Mouse (Mus musculus) midbrain, embryonic 12.5 days (tissue): ENCODE measurements around the gene Gm49601. TPM values are rescaled to one million over a fixed set of nuclear protein-coding genes. Genes with fewer than 3 reads are reported as not detected.

Experiments used
- ATAC-seq: fragments of 200-750 bp; cut with Nextera tagmentation; 2 replicates; pipeline ENCODE4 v1.8.0; 2017; ENCODE audit warnings: low read depth, moderate TSS enrichment, moderate library complexity; ENCODE audit not compliant: low FRiP score
- H3K27ac ChIP-seq: fragments of 300-500 bp; sonication (generic); replicated peaks from 2 replicates; pipeline ENCODE4 v1.5.1; 2016; ENCODE audit warnings: mild to moderate bottlenecking
- H3K27me3 ChIP-seq: fragments of 300-500 bp; sonication (generic); 2 replicates; pipeline ENCODE4 v1.6.1; 2016; ENCODE audit warnings: mild to moderate bottlenecking
- H3K36me3 ChIP-seq: fragments of 300-500 bp; sonication (generic); 2 replicates; pipeline ENCODE4 v1.6.1; 2016
- H3K4me1 ChIP-seq: fragments of 300-500 bp; sonication (generic); 2 replicates; pipeline ENCODE4 v1.6.1; 2016
- H3K4me2 ChIP-seq: fragments of 300-500 bp; sonication (generic); replicated peaks from 2 replicates; pipeline ENCODE4 v1.6.1; 2016; ENCODE audit warnings: mild to moderate bottlenecking, moderate library complexity
- H3K4me3 ChIP-seq: fragments of 300-500 bp; sonication (generic); 2 replicates; pipeline ENCODE4 v1.5.1; 2016; ENCODE audit warnings: mild to moderate bottlenecking
- H3K9ac ChIP-seq: fragments of 300-500 bp; sonication (generic); replicated peaks from 2 replicates; pipeline ENCODE4 v1.6.1; 2016; ENCODE audit warnings: mild to moderate bottlenecking, moderate library complexity
- H3K9me3 ChIP-seq: fragments of 300-500 bp; sonication (generic); 2 replicates; pipeline ENCODE4 v1.6.1; 2016; ENCODE audit warnings: mild to moderate bottlenecking
- WGBS: fragments of 180-500 bp; shearing (Covaris S2); methylation state at CpG from one replicate; pipeline ENCODE4 v1.1.7; 2016; 5-methylcytosine and 5-hydroxymethylcytosine counted together
- polyA plus RNA-seq: library from polyadenylated mRNA; unstranded; fragments of >200 nt; fragmentation: Nextera tagmentation; extraction: Ambion mirVana; gene quantifications from 2 replicates; pipeline ENCODE4 v1.2.1, GENCODE M21; 2016

The Gm49601 gene
- polyA plus RNA-seq, 1 experiment from 2014 or later = 13.5 TPM

- Histone ChIP-seq H3K9ac (no peak overlapping the region), H3K36me3 (no peaks in the 10 kb centered on the region), H3K9me3 (no peaks in the 10 kb centered on the region), H3K27me3 (peaks cover 67% of the 10 kb centered on the region), H3K4me2 (no peak overlapping the region), H3K4me3 (no peak overlapping the region), H3K4me1 (peaks cover 6% of the 10 kb centered on the region), H3K27ac (no peak overlapping the region)
- no peak for ATAC-seq
- WGBS = 45% methylated on average over 5 of the region's 5 CpGs
Observed at GRCm38 (mm10) chr16:18596255-18596654, 30.0 kb downstream of the Gm49601 start.

- Histone ChIP-seq H3K4me1 (peaks cover 17% of the 10 kb centered on the region), H3K27ac (no peak overlapping the region), H3K4me3 (no peak overlapping the region), H3K9ac (no peak overlapping the region), H3K9me3 (no peaks in the 10 kb centered on the region), H3K27me3 (peaks cover 85% of the 10 kb centered on the region), H3K4me2 (no peak overlapping the region), H3K36me3 (no peaks in the 10 kb centered on the region)
- ATAC-seq = no peak
- 71% methylated on average over 2 of the region's 2 CpGs for WGBS
Observed at GRCm38 (mm10) chr16:18593930-18594329, 32.3 kb downstream of the Gm49601 start.

GRCm38 (mm10) chr16:18591047-18592018, 34.9 kb downstream of the Gm49601 start:
- Histone ChIP-seq H3K4me2 (peak overlapping the region; percentile 40), H3K4me3 (peak overlapping the region; percentile 22), H3K9ac (0 out of 2 replicates have a peak overlapping the region, but pooled peaks have one; percentile 11), H3K36me3 (no peaks in the 10 kb centered on the region), H3K9me3 (no peaks in the 10 kb centered on the region), H3K4me1 (peaks cover 34% of the 10 kb centered on the region), H3K27me3 (peaks cover 97% of the 10 kb centered on the region), H3K27ac (no peak overlapping the region)
- 2% methylated on average over 59 of the region's 59 CpGs for WGBS
- no peak for ATAC-seq

GRCm38 (mm10) chr16:18589804-18590790, 36.1 kb downstream of the Gm49601 start, which contains the start of gene Tbx1:
Gene Tbx1, minus strand, starts transcription at chr16:18590671.
- Histone ChIP-seq H3K4me3 (peak within 1 kb of the TSS; percentile 22), H3K27ac (no peak within 1 kb of the TSS), H3K4me2 (peak within 1 kb of the TSS; percentile 40), H3K27me3 (peaks cover 97% of the 10 kb centered on the region), H3K36me3 (no peaks in the 10 kb centered on the region), H3K9ac (0 out of 2 replicates have a peak within 1 kb of the TSS, but pooled peaks have one; percentile 11), H3K4me1 (peaks cover 40% of the 10 kb centered on the region), H3K9me3 (no peaks in the 10 kb centered on the region)
- WGBS = 1% methylated on average over 48 of the region's 48 CpGs
- ATAC-seq = no peak

- no peaks in the 10 kb centered on the region for H3K36me3 ChIP-seq
- no peak overlapping the region for H3K9ac ChIP-seq
- no peak overlapping the region for H3K27ac ChIP-seq
- 0 out of 2 replicates have a peak overlapping the region, but pooled peaks have one; percentile 19 for H3K4me3 ChIP-seq
- no peak overlapping the region for H3K4me2 ChIP-seq
- peaks cover 97% of the 10 kb centered on the region for H3K27me3 ChIP-seq
- H3K4me1 ChIP-seq = peaks cover 40% of the 10 kb centered on the region
- no peak for ATAC-seq
- H3K9me3 ChIP-seq = no peaks in the 10 kb centered on the region
- 4% methylated on average over 9 of the region's 9 CpGs for WGBS
Observed at GRCm38 (mm10) chr16:18589080-18589621, 37.1 kb downstream of the Gm49601 start.

GRCm38 (mm10) chr16:18588738-18589055, 37.5 kb downstream of the Gm49601 start:
- Histone ChIP-seq H3K4me1 (peaks cover 40% of the 10 kb centered on the region), H3K27me3 (peaks cover 97% of the 10 kb centered on the region), H3K4me3 (peak overlapping the region; percentile 19; the same call in 1 of the 2 replicates), H3K9ac (no peak overlapping the region), H3K9me3 (no peaks in the 10 kb centered on the region), H3K4me2 (0 out of 2 replicates have a peak overlapping the region, but pooled peaks have one; percentile 17), H3K27ac (no peak overlapping the region), H3K36me3 (no peaks in the 10 kb centered on the region)
- WGBS = 3% methylated on average over 31 of the region's 31 CpGs
- no peak for ATAC-seq

GRCm38 (mm10) chr16:18587847-18588737, 38.1 kb downstream of the Gm49601 start:
- Histone ChIP-seq H3K36me3 (no peaks in the 10 kb centered on the region), H3K27ac (no peak overlapping the region), H3K4me3 (peak overlapping the region; percentile 19), H3K27me3 (peaks cover 97% of the 10 kb centered on the region), H3K9me3 (no peaks in the 10 kb centered on the region), H3K9ac (no peak overlapping the region), H3K4me1 (peaks cover 40% of the 10 kb centered on the region), H3K4me2 (peak overlapping the region; percentile 17)
- peak; percentile 27; the same call in 1 of the 2 replicates for ATAC-seq
- WGBS = under 1% methylated on average over 57 of the region's 57 CpGs

- Histone ChIP-seq H3K4me1 (peaks cover 45% of the 10 kb centered on the region), H3K27ac (no peak overlapping the region)
Observed at GRCm38 (mm10) chr16:18586906-18587546, 39.2 kb downstream of the Gm49601 start.

GRCm38 (mm10) chr16:18586076-18586905, 39.9 kb downstream of the Gm49601 start:
- no peaks in the 10 kb centered on the region for H3K9me3 ChIP-seq
- no peak for ATAC-seq
- H3K4me3 ChIP-seq = peak overlapping the region; percentile 39
- H3K4me1 ChIP-seq = peaks cover 47% of the 10 kb centered on the region
- H3K27ac ChIP-seq = no peak overlapping the region
- peak overlapping the region; percentile 56 for H3K4me2 ChIP-seq
- H3K27me3 ChIP-seq = peaks cover 99% of the 10 kb centered on the region
- no peaks in the 10 kb centered on the region for H3K36me3 ChIP-seq
- H3K9ac ChIP-seq = no peak overlapping the region; the same call in 1 of the 2 replicates
- under 1% methylated on average over 83 of the region's 83 CpGs for WGBS

More at GRCm38 (mm10) chr16:18586906-18587546, 39.2 kb downstream of the Gm49601 start:
- H3K27me3 ChIP-seq = peaks cover 99% of the 10 kb centered on the region
- H3K4me3 ChIP-seq = peak overlapping the region; percentile 39
- H3K9ac ChIP-seq = no peak overlapping the region
- no peak for ATAC-seq
- no peaks in the 10 kb centered on the region for H3K9me3 ChIP-seq
- under 1% methylated on average over 27 of the region's 62 CpGs for WGBS
- no peaks in the 10 kb centered on the region for H3K36me3 ChIP-seq
- H3K4me2 ChIP-seq = peak overlapping the region; percentile 56

- H3K4me2 ChIP-seq = peak overlapping the region; percentile 56; the same call in 1 of the 2 replicates
- no peak for ATAC-seq
- no peaks in the 10 kb centered on the region for H3K9me3 ChIP-seq
- peak overlapping the region; percentile 39; the same call in 1 of the 2 replicates for H3K4me3 ChIP-seq
- H3K9ac ChIP-seq = no peak overlapping the region
- peaks cover 45% of the 10 kb centered on the region for H3K4me1 ChIP-seq
- peaks cover 99% of the 10 kb centered on the region for H3K27me3 ChIP-seq
- 2% methylated on average over 10 of the region's 10 CpGs for WGBS
- no peak overlapping the region for H3K27ac ChIP-seq
- H3K36me3 ChIP-seq = no peaks in the 10 kb centered on the region
Observed at GRCm38 (mm10) chr16:18585676-18586075, 40.6 kb downstream of the Gm49601 start.
